Mouse (Mus musculus) right cerebral cortex, adult 18-20 months (tissue): ENCODE results near the gene Tmem140.
A peak's percentile ranks its signal among the peaks of the same experiment; 100 is the strongest.

Source experiments
- DNase-seq: peaks from one replicate; pipeline ENCODE4 v3.0.0; 2022; ENCODE audit warnings: mixed read lengths

Gene Tmem140

DNA sequence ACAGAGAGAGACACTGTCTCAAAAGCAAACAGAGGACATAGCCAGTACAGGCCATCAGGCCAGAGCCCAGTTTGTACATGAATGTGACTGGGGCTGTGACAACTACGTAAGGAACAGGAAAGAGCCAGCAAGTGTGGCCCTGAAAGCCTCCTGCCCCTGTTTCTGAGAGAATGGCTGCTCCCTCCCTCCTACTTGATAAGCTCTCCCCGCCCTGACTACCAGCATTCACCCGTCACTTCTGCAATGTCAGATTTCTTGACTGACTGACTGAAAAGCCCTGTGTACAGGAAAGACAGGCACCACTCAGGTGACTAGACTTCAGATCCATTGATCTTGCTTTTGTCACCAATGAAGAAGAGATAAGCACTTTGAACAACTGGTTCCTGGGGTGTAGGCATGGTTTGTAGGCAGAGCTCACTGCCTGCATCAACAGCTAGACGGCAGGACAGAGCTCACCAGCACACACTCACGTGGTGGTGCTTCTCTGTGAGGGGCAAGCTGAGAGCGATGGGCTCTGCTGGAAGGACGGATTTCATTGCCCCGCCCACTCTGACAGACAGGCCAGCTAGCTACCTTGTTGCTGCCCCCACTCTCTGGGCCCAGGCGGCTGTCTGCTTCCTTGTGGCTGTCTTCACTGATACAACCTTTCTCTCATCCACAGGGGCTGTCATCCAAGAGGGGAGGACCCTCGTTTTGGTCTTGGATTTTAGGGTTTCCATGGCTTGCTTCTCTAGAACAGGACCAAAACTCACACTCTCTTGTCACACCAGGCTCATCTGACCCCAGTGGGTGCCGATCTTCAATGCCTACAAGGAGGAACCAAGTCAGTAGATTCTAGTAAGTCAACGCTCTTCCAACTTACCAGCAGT lies 13.3 kb downstream of the Tmem140 start:
- DNase-seq = no peak

DNA sequence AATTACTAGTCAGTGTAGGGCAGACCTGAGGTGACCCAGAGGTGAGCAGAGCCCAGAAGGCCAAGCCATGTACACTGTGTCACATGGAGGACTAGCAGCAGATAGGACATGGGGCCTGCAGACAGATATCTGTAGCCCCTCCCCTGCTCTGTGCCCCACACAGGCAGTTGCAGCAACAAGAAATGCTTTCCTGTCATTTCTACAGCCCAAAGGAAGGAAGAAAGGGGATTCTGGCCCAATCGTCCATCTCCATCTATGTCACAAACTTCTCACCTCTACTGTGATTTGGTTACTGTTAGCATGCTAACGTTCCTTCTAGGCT lies 13.8 kb downstream of the Tmem140 start:
- DNase-seq = no peak

DNA sequence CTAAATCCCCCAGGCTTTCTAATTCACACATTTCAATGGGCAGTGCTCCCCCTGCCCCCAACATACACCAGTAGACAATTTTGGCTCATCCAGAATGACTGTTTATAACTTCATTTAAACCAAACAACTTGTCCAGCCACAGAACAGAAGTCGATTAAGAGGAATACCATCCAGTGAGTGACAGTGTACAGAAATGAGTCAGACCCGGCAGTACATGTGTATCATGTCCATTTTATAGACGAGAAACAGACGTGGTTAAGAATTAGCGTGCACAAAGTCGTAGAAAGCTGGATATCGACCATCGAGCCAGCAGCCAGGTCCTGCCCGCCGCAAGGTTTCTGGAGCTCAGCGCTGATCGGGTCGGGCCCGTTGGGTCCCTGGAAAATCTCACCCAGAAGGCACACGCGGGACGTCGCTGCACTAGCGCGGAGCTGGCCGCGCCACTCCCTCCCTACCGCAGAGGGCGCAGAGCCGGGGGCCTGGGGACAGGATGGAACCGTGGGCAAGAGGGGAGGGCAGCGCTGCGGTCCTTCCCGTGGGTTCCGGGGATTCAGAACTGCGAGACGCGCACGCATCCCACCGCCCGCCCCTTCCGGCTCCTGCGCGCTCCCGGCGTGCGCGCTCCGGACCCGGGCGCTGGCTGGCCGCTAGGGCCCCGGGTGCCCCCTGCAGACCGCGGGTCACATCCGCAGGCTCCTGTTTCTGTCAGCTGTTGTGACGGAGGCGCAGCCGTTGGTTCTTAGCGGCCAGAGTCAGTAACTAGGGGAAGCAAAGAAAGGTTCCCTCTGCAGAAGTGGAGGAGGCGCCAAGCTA lies 14.8 kb downstream of the Tmem140 start, which contains the start of gene Cyren:
Cyren (minus strand) TSS at position 552 of the 813 bp plus-strand sequence.
- DNase-seq = peak; percentile 91

DNA sequence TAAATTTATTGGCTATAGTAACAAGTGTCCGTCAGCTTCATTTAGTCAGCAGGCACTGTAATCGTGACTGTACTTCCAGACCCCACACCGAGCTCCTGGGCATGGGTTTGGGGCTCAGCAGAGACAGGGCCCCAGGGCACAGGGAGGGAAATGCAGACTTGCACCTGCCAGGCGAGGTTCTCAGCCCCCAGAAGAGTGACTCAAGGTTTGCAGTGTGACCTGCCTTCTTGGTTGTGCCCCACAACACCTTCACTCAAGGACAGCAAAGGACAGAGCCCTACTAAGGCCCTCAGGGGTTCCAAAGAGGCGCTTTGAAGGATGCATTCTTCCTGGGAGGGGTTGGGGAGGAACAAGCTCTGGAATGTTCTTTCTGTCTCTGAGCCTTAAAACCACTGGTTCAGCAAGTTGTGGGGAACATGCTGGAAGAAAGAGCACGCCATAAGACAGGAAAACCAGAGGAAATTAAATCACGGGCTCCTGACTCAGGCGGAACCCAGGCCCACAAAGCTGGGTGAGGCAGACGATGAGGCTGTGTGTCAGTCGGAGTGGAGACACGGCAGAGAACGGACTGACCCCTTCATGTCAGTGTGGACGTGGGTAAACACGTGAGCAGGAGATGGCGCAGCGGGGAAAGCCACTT lies 16.3 kb downstream of the Tmem140 start:
- DNase-seq = no peak

DNA sequence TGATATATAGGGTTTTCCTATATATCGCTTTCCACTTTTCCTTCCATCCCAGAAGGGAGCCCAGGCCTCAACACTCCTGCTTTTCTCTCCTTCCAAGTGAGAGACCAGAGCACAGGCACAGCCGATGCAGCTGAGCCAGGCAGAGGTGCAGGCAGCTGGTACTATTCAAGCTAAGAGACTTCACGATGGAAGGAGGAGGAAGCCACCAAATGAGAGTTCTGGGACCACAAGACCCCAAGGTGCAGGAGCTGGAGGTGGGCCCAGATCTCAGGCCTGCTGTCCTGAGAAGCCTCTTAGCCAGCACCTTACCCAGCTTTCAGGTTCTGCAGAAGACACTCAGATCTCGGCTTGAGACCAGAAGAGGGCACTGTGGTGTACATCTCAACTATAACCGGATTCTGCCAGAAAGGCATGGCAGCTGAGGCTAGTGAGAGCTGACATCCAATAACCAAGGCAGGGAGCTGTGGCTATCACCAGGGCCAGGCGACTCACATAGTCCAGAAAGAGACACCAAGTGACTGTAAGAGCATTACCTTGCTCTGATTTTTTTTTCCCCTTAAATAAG lies 17.0 kb downstream of the Tmem140 start:
- peak; percentile 68 for DNase-seq

DNA sequence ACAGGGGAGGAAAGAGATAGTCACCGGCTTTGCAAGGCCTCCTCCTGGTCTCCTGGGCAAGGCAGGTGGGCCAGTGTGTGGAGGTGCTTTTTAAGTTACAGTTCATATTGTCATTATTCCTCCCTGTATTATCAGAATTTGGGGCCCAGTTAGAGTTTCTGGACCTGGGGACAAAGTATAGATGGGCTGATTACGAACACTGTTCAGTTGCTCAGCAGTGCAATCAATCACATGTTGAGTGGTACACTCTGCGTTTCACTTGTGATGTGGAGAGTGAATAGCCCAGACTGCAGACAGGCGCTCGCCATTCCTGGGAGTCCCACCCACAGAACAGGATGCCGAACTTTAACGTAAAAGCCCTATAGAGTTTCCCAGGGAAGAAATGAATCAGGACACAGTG lies 21.8 kb downstream of the Tmem140 start:
- DNase-seq = no peak

DNA sequence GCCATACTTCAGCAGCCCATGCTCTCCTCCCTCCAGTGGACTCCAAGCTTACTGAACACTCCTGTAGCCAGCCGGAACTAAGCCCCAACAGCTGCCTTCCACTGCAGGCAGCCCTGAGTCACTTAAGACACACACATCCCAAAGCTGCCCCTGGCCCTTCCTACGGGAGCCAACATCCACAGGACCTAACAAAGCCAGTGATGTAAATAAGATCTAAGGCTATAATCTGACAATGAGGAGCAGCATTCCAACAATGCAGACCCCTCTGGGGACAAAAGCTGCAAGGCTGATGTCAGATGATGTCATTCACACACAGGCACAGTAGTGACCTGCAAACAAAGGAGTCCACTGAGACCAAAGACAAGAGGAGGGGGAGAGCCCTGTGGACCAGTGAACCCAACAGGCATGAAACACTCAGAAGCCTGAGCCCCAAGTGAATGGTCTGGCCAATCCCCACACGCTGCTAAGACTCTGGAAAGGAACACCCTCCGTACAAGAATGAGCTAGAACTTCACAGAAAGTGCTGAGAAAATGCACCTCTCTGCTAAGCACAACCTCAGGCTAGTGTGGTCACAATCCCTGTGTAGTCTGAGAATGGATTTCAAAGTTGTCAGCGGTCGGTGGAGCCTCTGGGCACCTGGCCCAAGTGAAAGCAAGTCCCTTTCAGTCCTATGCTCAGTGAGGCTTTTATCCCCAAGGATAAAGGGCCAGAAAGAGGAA lies 24.3 kb downstream of the Tmem140 start:
- DNase-seq = no peak

DNA sequence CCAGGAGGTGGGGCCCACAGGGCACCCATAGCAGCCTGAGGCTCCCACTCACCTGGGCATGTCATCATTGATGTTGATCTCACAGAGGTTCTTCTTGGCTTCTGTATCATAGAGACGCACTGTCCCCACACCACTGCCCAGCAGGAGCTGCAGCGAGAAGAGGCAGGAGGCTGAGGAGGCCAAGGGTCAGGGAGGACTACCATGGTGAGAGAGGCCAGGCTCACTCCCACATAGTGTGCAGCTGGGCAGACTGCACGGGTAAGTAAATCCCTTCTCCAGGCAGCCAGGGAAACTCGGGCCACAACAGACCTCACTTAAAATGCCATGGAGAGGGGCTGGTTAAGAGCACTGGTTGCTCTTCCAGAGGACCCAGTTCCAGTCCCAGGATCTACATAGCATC lies 26.2 kb downstream of the Tmem140 start:
- DNase-seq = no peak

DNA sequence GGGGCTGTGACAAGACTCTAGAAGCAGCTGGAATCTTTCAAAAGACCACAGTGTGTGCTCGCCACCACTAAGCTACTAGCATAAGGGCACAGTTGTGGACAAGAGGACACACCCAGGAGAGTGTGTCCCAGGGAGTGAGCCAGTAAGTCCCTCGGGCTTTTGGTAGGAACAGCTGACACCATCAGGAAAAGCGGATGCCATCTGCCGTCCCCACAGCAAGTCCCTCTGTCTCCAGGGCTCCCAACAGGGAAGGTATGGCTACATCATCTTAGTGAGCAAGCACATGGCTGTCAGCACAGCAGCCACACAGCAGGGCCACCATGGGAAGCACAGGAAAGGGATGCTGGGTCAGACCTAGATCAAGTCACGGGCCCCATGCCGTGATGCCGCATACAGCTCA lies 32.6 kb downstream of the Tmem140 start:
- no peak for DNase-seq

DNA sequence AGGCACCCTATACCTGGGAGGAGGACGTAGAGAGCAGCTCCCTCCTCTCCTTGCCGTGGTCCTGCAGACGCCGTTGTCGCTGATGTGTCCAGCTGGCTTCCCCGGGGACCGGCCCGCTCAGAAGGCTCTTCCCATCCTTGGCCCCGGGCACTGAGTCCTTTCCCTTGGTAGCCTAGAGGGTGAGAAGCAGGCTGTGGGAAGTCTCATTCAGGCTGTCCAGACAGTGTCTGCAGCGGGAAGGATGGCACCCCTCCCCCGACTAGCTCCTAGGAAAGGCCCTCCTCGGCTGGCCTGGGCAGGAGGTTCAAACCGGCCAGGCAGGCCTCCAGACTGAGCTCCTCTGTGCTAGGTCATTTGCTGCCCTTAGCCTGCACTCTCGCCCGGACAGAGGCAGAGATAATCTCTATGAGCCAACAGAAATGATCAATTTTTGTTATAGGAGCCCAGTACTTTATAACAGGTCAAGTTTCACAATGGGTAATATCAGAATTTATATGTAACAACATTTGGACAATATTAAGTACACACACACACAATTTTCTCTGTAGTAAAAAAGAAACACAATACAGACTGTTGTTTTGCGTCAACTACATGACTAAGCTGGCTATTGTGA lies 33.3 kb downstream of the Tmem140 start:
- DNase-seq = no peak

DNA sequence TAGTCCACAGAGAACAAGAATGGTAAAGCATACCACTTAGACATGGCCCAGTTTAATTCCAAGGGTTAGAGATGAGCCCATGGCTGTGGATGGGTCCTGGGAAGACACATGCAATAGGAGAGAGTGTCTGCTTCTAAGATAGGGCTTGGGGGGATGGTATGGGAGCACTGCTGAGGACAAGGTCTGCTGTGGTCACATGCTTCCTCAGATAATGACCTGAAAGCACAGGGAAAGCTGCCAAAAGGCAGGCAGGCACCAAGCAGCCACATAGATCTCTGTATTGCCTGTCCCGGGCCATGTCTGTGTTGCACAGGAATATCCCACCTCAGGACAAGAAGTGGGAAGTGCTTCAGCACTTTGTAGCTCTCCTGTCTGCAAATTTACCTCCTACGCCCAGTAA lies 36.2 kb downstream of the Tmem140 start:
- DNase-seq = no peak

DNA sequence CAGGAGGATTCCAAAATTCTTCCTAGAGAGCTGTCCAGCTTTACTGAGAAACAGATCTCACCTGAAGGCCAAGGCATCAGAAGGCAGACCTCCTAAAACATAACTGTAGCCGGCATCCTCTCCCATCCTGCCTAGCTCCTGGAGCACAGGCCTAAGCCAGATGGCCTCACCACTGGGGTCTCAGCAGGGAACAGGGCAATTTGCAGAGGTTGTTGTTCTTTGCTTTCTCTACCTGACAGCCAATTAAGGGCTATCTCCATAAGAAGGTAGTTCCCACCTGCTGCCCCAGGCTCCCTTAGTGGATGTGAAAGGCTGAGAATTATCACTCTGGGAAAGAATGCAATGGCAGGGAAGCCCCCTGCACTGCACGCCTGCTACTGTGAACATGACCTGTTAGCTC lies 38.0 kb downstream of the Tmem140 start:
- no peak for DNase-seq

DNA sequence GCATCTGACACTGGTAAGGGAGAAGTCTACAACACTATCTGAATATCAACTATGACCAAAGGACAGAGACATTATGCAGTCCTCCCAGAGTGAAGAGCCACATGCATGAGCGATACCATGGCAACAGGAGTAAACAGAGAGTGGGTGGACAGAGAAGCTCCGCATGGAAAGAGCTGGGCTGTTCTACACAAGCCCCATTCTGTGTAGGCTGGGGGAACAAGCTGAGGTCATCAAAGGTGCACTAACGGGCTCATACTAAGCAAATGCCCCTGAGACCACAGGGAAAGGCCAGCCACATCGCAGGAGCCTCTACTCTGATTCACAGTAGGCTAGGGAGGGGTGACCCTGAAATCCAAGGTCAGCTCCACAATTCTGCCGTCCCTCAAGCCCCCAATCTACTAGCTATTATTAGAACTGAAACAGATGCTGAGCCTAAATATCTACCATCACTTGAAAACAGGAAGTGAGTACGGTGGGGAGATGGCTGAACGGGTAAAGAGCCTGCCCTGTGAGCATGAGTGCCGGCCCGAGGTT lies 39.0 kb downstream of the Tmem140 start:
- no peak for DNase-seq

DNA sequence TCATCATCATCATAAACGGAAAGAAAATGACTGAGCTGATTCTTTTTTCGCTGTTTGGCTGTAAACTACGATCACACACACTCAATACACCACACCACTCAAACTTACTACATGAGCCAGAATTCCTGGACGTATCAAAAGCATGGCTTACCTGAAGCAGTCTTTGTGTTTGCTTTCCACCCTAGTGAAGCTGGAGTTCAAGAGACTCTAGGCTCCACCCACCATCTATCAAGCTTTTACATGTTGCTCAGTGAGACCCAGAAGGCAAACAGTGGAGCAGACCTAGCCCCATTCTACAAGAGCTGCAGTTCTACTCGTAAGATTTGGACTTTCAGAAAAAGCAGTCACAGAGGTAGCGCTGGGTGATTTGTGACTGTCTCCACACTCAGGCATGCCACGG lies 39.6 kb downstream of the Tmem140 start:
- no peak for DNase-seq

DNA sequence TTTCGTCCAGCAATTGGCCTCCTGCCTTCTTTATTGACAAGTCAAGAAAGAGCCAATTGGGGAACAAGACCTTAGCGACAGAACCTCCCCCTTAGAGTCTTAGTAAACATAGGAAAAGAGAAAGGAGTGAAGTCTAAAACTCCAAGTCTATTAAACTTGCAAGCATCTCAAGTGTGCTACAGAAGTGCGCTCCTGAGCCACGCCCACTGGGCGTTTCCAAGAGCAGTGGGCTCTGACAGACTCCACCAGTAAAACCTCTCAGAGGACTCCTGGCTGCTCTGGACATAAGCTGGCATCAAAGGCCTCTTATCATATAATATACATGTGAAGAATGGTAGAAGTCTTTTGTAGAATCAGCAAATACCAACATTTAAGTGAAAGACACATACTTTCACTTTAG lies 40.5 kb downstream of the Tmem140 start:
- no peak for DNase-seq

DNA sequence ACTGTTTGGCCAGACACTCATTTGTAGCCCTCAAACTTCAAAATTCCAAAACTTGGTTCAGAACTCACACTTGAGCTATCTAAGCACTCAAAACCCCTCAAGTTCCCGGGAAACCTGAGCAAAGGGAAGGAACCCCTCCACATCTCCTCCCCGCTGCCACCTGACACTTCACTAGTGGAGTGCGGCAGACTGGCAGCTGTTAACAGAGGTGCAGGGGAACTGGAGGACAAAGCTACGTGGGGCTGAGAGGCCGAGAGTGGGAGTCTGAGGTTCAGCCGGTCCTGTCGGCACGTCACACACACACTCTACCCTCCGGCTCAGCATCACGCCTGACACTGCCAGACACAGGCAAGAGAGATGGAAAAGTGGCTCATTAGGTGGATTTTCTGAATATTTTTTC lies 40.9 kb downstream of the Tmem140 start:
- DNase-seq = no peak

DNA sequence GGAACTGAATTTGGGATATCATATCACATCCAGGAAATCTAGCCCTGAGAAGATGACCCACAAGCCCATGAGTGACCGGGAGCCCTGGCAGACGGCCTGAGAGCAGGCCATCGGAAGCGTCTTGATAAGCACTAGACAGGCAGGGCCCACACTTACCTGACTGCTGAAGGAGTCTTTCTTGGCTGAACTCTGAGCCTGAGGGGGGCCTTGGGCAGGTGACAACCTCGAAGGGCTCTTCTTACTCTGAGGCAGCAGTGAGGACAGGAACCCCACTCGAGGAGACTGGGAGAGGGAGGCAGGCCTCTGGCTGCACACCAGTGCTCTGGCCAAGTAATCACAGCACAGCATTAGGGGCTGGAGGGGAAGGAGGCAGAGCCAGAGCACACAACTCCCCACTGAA lies 41.4 kb downstream of the Tmem140 start:
- DNase-seq = no peak

DNA sequence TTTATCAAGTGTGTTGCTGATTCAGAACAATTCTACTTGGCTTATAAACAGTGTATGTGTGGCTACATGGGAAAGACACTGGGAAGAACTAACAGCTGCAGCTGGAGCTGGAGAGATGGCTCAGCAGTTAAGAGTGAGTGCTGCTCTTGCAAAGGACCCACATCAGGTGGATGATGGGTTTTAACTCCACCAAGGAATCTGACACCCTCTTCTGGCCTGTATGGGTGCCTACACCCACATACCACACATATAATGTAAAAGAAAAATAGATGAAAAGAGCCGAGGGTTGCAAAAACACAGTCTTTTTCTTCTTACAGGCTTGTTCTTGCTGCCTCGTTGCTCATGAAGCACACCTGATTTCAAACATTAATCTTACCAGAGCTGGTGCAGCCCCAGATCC lies 43.2 kb downstream of the Tmem140 start:
- no peak for DNase-seq

DNA sequence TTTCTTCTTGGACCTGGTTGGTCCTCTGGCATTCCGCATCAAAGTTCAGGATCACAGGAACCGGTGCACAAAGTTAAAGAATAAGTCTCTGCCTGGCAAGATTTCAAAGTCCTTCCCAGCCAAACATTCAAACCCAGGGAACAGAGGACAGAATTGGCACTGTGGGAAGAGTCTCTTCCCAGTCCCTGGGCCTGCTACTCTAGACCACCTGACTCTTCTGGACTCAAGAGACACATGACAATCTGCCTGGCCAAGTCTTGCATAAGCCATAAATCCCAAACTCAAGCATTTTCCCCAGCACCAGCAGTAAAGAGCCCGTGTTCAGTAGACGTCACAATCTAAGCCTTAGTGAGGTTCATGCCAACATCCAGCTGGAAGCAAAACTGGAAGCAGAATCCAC lies 43.7 kb downstream of the Tmem140 start:
- no peak for DNase-seq

DNA sequence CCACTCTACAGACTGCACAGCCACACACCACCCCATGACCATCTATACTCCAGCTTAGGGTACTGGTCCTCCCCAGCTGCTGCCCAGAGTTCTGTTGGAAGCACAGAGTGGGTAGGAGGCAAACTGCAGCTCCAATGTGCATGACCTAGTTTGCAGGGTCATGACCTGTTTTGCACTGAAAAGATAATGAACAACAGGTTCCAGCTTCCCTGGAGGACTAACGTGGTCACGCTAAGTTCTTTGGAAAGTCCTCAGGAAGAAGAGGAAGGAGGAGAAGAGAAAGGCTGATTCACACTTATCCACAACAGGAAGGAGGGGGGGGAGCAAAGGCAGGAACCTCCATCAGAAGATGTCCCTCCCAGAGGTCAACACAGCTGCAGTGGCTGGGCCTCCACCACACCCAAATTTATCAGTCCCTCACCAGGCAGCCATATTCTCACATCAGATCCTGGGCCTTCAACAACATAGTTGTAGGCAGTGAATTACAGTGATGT lies 44.2 kb downstream of the Tmem140 start:
- no peak for DNase-seq

DNA sequence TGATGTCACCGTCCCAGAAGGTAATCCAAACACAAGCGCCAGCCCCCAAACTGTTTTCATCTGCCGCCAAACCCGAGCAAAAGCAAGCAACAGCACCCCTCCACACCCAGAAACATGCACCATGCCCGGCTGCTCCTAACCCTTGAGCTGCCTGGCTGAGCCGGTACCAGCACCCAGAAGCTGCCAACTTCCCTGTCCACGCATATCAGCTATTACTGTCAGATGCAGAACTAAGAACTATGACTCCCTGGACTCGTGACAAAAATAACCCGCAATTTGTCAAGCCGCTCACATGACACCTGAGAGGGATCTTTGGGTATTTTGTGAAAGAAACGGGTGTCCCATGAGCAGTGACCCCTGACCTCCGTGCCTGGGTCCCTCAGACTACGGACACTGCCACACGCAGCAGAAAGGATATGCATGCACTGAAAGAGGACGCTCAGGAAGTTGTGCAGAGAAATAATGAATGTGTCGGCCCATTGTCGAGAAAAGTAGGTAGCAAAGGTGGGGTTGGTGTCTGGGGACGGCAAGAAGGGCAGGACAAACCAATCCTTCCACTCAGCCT lies 44.8 kb downstream of the Tmem140 start:
- no peak for DNase-seq
